Mouse (Mus musculus): Measurements from ENCODE around the gene Btbd9.
"Not testable (repeated sequence)": the region's sequence is repeated elsewhere in the genome, so short reads cannot be mapped to it uniquely, and the experiment has no call there.

The Btbd9 gene

GRCm38 (mm10) chr17:30512531-30512930 lies 63.8 kb downstream of the Btbd9 start:
- no peak for DNase-seq (ENCODE audit: low read depth)

GRCm38 (mm10) chr17:30512007-30512406 lies 64.3 kb downstream of the Btbd9 start:
- no peak for DNase-seq (ENCODE audit: low read depth)

GRCm38 (mm10) chr17:30511399-30511798 lies 64.9 kb downstream of the Btbd9 start:
- no peak for DNase-seq (ENCODE audit: low read depth)

- no peak for DNase-seq (ENCODE audit: low read depth)
Measured at GRCm38 (mm10) chr17:30510171-30510570, 66.1 kb downstream of the Btbd9 start.

GRCm38 (mm10) chr17:30509646-30510045 lies 66.6 kb downstream of the Btbd9 start:
- no peak for DNase-seq (ENCODE audit: low read depth)

- peak; percentile 29 for DNase-seq (ENCODE audit: low read depth)
Measured at GRCm38 (mm10) chr17:30507636-30508576, 68.4 kb downstream of the Btbd9 start.

GRCm38 (mm10) chr17:30506916-30507315 lies 69.4 kb downstream of the Btbd9 start:
- DNase-seq (ENCODE audit: low read depth), result no peak

GRCm38 (mm10) chr17:30499541-30499940 lies 76.7 kb downstream of the Btbd9 start:
- not testable (repeated sequence) for DNase-seq (ENCODE audit: low read depth)

GRCm38 (mm10) chr17:30498779-30499178 lies 77.5 kb downstream of the Btbd9 start:
- no peak for DNase-seq (ENCODE audit: low read depth)

- DNase-seq (ENCODE audit: low read depth), result peak; percentile 51
Measured at GRCm38 (mm10) chr17:30498376-30498719, 77.9 kb downstream of the Btbd9 start.

- no peak for DNase-seq (ENCODE audit: low read depth)
Measured at GRCm38 (mm10) chr17:30497525-30498375, 78.5 kb downstream of the Btbd9 start.

GRCm38 (mm10) chr17:30495567-30495966 lies 80.7 kb downstream of the Btbd9 start:
- no peak for DNase-seq (ENCODE audit: low read depth)

GRCm38 (mm10) chr17:30495154-30495553 lies 81.1 kb downstream of the Btbd9 start:
- no peak for DNase-seq (ENCODE audit: low read depth)

- DNase-seq (ENCODE audit: low read depth), result no peak
Measured at GRCm38 (mm10) chr17:30493481-30493880, 82.8 kb downstream of the Btbd9 start.

- no peak for DNase-seq (ENCODE audit: low read depth)
Measured at GRCm38 (mm10) chr17:30492191-30492590, 84.1 kb downstream of the Btbd9 start.

- DNase-seq (ENCODE audit: low read depth), result no peak
Measured at GRCm38 (mm10) chr17:30491601-30492000, 84.7 kb downstream of the Btbd9 start.

GRCm38 (mm10) chr17:30490601-30491000 lies 85.7 kb downstream of the Btbd9 start:
- no peak for DNase-seq (ENCODE audit: low read depth)

GRCm38 (mm10) chr17:30490086-30490485 lies 86.2 kb downstream of the Btbd9 start:
- no peak for DNase-seq (ENCODE audit: low read depth)

GRCm38 (mm10) chr17:30489629-30490028 lies 86.7 kb downstream of the Btbd9 start:
- DNase-seq (ENCODE audit: low read depth), result no peak

- no peak for DNase-seq (ENCODE audit: low read depth)
Measured at GRCm38 (mm10) chr17:30487695-30488094, 88.6 kb downstream of the Btbd9 start.

GRCm38 (mm10) chr17:30485067-30485854 lies 91.0 kb downstream of the Btbd9 start:
- no peak for DNase-seq (ENCODE audit: low read depth)

GRCm38 (mm10) chr17:30484446-30485066 lies 91.7 kb downstream of the Btbd9 start:
- no peak for DNase-seq (ENCODE audit: low read depth)

Data from NIH3T3 (cell line).